Mouse (Mus musculus) liver, postnatal 0 days (tissue): ENCODE results near the gene Nexn. TPM values are rescaled to one million over a fixed set of nuclear protein-coding genes. Genes with fewer than 3 reads are reported as not detected.

Experiments used
- ATAC-seq: fragments of 200-750 bp; cut with Nextera tagmentation; 2 replicates; pipeline ENCODE4 v1.8.0; 2017; ENCODE audit warnings: mild to moderate bottlenecking, moderate library complexity
- DNase-seq: peaks from one replicate; pipeline ENCODE4 v3.0.0-alpha.2; 2016
- H3K27ac ChIP-seq: fragments of 300-500 bp; sonication (generic); 2 replicates; pipeline ENCODE4 v1.5.1; 2014; ENCODE audit warnings: antibody characterized with exemption, moderate library complexity, mild to moderate bottlenecking, low read depth
- H3K27me3 ChIP-seq: fragments of 300-500 bp; sonication (generic); 2 replicates; pipeline ENCODE4 v1.6.1; 2014; ENCODE audit warnings: low read length, control low read depth, mixed read lengths; ENCODE audit not compliant: insufficient read depth
- H3K36me3 ChIP-seq: fragments of 300-500 bp; sonication (generic); replicated peaks from 2 replicates; pipeline ENCODE4 v1.6.1; 2014; ENCODE audit warnings: mild to moderate bottlenecking, control low read depth, low read length, moderate library complexity, mixed read lengths; ENCODE audit not compliant: insufficient read depth
- H3K4me1 ChIP-seq: fragments of 300-500 bp; sonication (generic); 2 replicates; pipeline ENCODE4 v1.6.1; 2014; ENCODE audit warnings: antibody characterized with exemption, mild to moderate bottlenecking, control low read depth; ENCODE audit not compliant: insufficient read depth
- H3K4me2 ChIP-seq: fragments of 300-500 bp; sonication (generic); 2 replicates; pipeline ENCODE4 v1.6.1; 2014; ENCODE audit warnings: low read depth, mild to moderate bottlenecking, low read length, moderate library complexity, mixed read lengths
- H3K4me3 ChIP-seq: fragments of 300-500 bp; sonication (generic); 2 replicates; pipeline ENCODE4 v1.5.1; 2014; ENCODE audit warnings: low read depth, low read length
- H3K9ac ChIP-seq: fragments of 300-500 bp; sonication (generic); replicated peaks from 2 replicates; pipeline ENCODE4 v1.6.1; 2014; ENCODE audit warnings: mild to moderate bottlenecking, moderate library complexity
- H3K9me3 ChIP-seq: fragments of 300-500 bp; sonication (generic); 2 replicates; pipeline ENCODE4 v1.6.1; 2016; ENCODE audit warnings: mild to moderate bottlenecking, control low read depth, low read length, mixed read lengths
- CTCF ChIP-seq: sonication (generic); IDR thresholded peaks from 2 replicates; pipeline ENCODE4 v1.5.1; 2016; ENCODE audit warnings: antibody characterized with exemption, low read depth
- EP300 ChIP-seq: IDR thresholded peaks from 2 replicates; pipeline ENCODE4 v1.6.1; 2016; ENCODE audit warnings: antibody characterized with exemption, low read depth, mild to moderate bottlenecking
- WGBS: fragments of 180-500 bp; shearing (Covaris S2); extraction: QIAGEN DNeasy Blood & Tissue Kit; methylation state at CpG from one replicate; pipeline ENCODE4 v1.1.7; 2014; ENCODE audit not compliant: insufficient replicate concordance; 5-methylcytosine and 5-hydroxymethylcytosine counted together
- polyA plus RNA-seq: library from polyadenylated mRNA; unstranded; fragments of >200 nt; fragmentation: Nextera tagmentation; extraction: Ambion mirVana; gene quantifications from 2 replicates; pipeline ENCODE4 v1.2.1, GENCODE M21; 2015

The Nexn gene
- polyA plus RNA-seq, 1 experiment from 2014 or later: 1.1 TPM

GRCm38 (mm10) chr3:152192238-152192931 lies 73.8 kb downstream of the Nexn start:
- WGBS: 9% methylated on average over 9 of the region's 11 CpGs
- Histone ChIP-seq H3K4me1 (peaks cover 20% of the 10 kb centered on the region), H3K27me3 (no peaks in the 10 kb centered on the region), H3K9me3 (no peaks in the 10 kb centered on the region), H3K4me2 (peak overlapping the region; percentile 77), H3K36me3 (no peaks in the 10 kb centered on the region), H3K27ac (peak overlapping the region; percentile 85), H3K9ac (peak overlapping the region; percentile 75), H3K4me3 (peak overlapping the region; percentile 72)
- DNase-seq (peak; percentile 47), ATAC-seq (peak; percentile 25; the same call in 1 of the 2 replicates)
- TF ChIP-seq CTCF (no peak), EP300 (no peak)

GRCm38 (mm10) chr3:152191791-152192237 lies 74.3 kb downstream of the Nexn start:
- DNase-seq (peak; percentile 45), ATAC-seq (peak; percentile 32)
- Histone ChIP-seq H3K4me2 (peak overlapping the region; percentile 77), H3K27me3 (no peaks in the 10 kb centered on the region), H3K9ac (peak overlapping the region; percentile 75), H3K4me3 (peak overlapping the region; percentile 72), H3K9me3 (no peaks in the 10 kb centered on the region), H3K27ac (peak overlapping the region; percentile 85), H3K36me3 (peaks cover under 1% of the 10 kb centered on the region), H3K4me1 (peaks cover 17% of the 10 kb centered on the region)
- TF ChIP-seq EP300 (no peak), CTCF (peak; percentile 42)
- WGBS: 8% methylated on average over 6 of the region's 6 CpGs

- Histone ChIP-seq H3K4me2 (peak overlapping the region; percentile 77), H3K27ac (no peak overlapping the region), H3K4me1 (peaks cover 17% of the 10 kb centered on the region), H3K9me3 (no peaks in the 10 kb centered on the region), H3K36me3 (peaks cover 9% of the 10 kb centered on the region), H3K4me3 (peak overlapping the region; percentile 72), H3K9ac (peak overlapping the region; percentile 75), H3K27me3 (no peaks in the 10 kb centered on the region)
- 59% methylated on average over 9 of the region's 9 CpGs for WGBS
- ATAC-seq (no peak), DNase-seq (no peak)
- TF ChIP-seq CTCF (no peak), EP300 (no peak)
Observed at GRCm38 (mm10) chr3:152190679-152191477, 75.3 kb downstream of the Nexn start.

GRCm38 (mm10) chr3:152189306-152189705 lies 76.8 kb downstream of the Nexn start:
- Histone ChIP-seq H3K9me3 (no peaks in the 10 kb centered on the region), H3K27me3 (no peaks in the 10 kb centered on the region), H3K4me3 (peak overlapping the region; percentile 72), H3K4me1 (peaks cover 17% of the 10 kb centered on the region), H3K9ac (no peak overlapping the region; the same call in 1 of the 2 replicates), H3K4me2 (peak overlapping the region; percentile 77), H3K27ac (peak overlapping the region; percentile 53; the same call in 1 of the 2 replicates), H3K36me3 (peaks cover 25% of the 10 kb centered on the region)
- ATAC-seq: no peak
- TF ChIP-seq CTCF (no peak), EP300 (no peak)
- no peak for DNase-seq
- 45% methylated on average over 4 of the region's 4 CpGs for WGBS

Other genes starting within 250 kb of the Nexn start
- gene Gipc2, start 100.1 kb downstream of the Nexn start, polyA plus RNA-seq: 3.5 and 5.0 TPM in 2 replicates
- gene Dnajb4, start 56.0 kb downstream of the Nexn start, polyA plus RNA-seq: 25.9 and 28.8 TPM in 2 replicates
- gene Fubp1, start 55.9 kb downstream of the Nexn start, polyA plus RNA-seq: 33.5 and 37.1 TPM in 2 replicates
- 2.6 and 3.2 TPM in 2 replicates for gene Miga1, start 74.1 kb upstream of the Nexn start, polyA plus RNA-seq
- 11.1 and 13.6 TPM in 2 replicates for gene Usp33, start 80.1 kb upstream of the Nexn start, polyA plus RNA-seq
- gene Zzz3, start 129.1 kb upstream of the Nexn start, polyA plus RNA-seq: 11.4 and 11.6 TPM in 2 replicates